Mouse (Mus musculus): ENCODE data around the gene Srrt. TPM values are rescaled to one million over a fixed set of nuclear protein-coding genes. Genes with fewer than 3 reads are reported as not detected.

The Srrt gene
- polyA plus RNA-seq, 1 experiment: 226 TPM

DNA sequence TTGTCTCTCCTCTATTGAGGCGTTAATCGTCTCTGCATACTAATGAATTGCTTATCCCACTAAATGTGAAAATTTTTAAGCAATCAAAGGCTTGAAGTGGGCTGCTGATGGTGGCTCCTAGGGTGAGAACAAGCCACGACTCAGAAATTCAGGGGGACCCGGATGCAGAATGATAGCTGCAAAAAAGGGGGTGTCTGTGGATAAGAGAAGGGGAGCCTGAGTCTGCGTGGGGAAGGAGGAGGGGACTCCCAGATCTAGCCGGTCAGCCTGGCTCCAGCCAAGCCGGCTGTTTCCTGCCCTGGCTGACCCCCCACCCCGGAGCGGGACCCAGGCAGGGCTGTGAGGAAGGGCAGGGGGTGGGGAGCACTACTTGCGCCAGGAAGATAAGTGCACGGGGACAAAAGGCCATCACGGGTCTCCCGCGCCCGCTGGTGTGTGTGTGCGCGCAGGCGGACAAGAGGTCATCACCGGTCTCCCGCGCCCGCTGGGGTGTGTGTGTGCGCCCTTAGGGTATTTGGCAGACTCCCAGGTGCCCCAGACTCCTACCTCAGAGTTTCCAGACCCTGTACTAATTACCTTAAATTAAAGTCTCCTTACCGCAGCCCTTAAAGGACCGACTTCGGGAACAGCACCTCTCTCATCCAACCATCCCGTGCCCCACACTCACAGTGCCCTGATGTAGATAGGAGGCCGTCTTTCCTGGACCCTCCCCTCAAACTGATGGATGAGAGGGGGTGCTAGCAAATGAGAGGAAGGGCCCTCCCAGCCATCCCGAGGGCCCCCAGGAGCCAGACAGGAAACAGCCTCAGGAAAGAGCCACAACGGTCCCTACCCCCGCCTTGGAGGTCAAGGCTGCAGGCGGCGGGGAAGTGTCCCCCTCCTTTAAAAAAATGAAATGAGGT is 41.3 kb upstream of the Srrt start:
- 0 out of 2 replicates have a peak overlapping the region, but pooled peaks have one; percentile 21 for H3K27ac ChIP-seq (ENCODE audit: insufficient read depth, low read length)
- TF ChIP-seq CTCF (IDR thresholded peaks at IDR 0.05; ENCODE audit: extremely low read depth, insufficient read depth, low read length): no peak
- TF ChIP-seq POLR2A (IDR thresholded peaks at IDR 0.05; ENCODE audit: extremely low read depth, insufficient read depth, low read length): no peak
- peak overlapping the region; percentile 27; the same call in 1 of the 2 replicates for H3K4me3 ChIP-seq (ENCODE audit: insufficient read depth, low read length)
- H3K4me1 ChIP-seq (ENCODE audit: control insufficient read depth, insufficient read depth, low read length): no peaks in the 10 kb centered on the region

DNA sequence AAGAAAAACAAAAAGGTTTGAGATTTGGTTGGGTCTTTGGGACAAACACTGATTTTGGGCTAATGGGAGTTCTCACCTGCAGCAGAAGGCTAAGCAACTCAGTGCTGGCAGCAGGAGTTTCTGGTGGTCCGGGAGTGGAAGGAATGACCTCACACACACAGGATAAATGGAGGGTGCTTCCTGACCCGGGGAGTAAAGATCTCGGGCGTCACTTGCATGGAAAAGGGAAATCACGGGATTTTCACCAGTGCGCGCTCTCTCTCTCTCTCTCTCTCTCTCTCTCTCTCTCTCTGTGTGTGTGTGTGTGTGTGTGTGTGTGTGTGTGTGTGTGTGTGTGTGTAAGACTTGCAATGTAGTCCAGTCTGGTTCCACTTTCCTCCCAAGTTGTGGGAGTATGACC is 40.4 kb upstream of the Srrt start:
- Histone ChIP-seq H3K4me1 (ENCODE audit: control insufficient read depth, insufficient read depth, low read length) (no peaks in the 10 kb centered on the region), H3K27ac (ENCODE audit: insufficient read depth, low read length) (no peak overlapping the region), H3K4me3 (ENCODE audit: insufficient read depth, low read length) (no peak overlapping the region)
- TF ChIP-seq POLR2A (IDR thresholded peaks at IDR 0.05; ENCODE audit: extremely low read depth, insufficient read depth, low read length) (no peak), CTCF (IDR thresholded peaks at IDR 0.05; ENCODE audit: extremely low read depth, insufficient read depth, low read length) (no peak)

DNA sequence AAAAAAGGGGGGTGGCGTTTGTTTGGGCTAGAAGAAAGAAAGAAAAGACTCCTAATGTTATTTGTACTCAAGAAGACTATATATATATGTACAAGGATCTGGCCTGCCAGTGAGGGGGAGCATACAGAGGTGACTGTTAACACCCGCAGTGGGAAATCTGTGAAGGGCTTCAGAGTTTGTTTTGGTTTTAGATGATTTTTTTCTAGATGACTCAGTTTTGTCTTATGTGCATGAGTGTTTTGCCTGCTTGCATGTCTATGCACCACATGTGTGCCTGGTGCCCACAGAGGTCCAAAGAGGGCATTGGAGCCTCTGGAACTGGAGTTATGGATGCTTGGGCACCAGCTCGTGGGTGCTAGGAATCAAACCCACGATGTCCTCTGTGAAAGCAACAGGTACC is 39.5 kb upstream of the Srrt start:
- no peak for TF ChIP-seq POLR2A (IDR thresholded peaks at IDR 0.05; ENCODE audit: extremely low read depth, insufficient read depth, low read length)
- Histone ChIP-seq H3K27ac (ENCODE audit: insufficient read depth, low read length) (no peak overlapping the region), H3K4me1 (ENCODE audit: control insufficient read depth, insufficient read depth, low read length) (no peaks in the 10 kb centered on the region), H3K4me3 (ENCODE audit: insufficient read depth, low read length) (no peak overlapping the region)

DNA sequence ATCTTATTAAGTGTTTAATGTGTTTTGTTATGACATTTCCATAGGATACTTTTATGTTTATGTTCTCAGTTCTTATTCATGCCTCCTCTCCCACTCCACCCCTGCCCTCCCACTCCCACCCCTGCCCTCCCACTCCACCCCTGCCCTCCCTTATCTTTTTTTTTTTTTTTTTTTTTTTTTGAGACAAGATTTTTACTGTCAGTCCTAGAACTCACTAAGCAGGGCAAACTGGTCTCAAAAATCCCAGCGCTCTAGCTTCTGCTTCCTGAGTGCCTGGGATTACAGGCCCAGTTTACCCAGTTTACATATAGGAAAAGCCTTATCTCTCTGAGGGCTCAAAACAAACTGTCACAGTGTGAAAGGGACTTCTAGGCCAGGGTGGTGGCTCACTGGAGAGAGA is 38.9 kb upstream of the Srrt start:
- TF ChIP-seq CTCF (IDR thresholded peaks at IDR 0.05; ENCODE audit: extremely low read depth, insufficient read depth, low read length): no peak
- no peak for TF ChIP-seq POLR2A (IDR thresholded peaks at IDR 0.05; ENCODE audit: extremely low read depth, insufficient read depth, low read length)
- Histone ChIP-seq H3K27ac (ENCODE audit: insufficient read depth, low read length) (no peak overlapping the region), H3K4me1 (ENCODE audit: control insufficient read depth, insufficient read depth, low read length) (no peaks in the 10 kb centered on the region), H3K4me3 (ENCODE audit: insufficient read depth, low read length) (no peak overlapping the region)

DNA sequence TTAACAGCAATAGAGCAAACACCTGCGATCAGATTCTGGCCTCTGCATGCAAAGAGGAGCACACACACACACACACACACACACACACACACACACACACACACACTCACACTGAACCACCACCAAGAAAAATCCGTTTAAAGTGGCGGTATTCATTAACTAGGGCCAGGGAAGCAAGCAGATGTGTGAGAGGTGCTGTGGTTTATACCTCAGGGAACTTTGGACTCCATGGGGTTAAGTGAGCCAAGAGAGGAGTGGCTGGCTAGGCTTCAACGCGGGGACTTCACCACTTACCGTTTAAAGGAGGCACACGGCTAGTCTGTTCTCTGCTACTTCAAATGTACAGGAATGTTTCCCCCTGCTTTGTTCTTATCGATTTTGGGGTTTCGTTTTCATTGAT is 38.3 kb upstream of the Srrt start:
- H3K27ac ChIP-seq (ENCODE audit: insufficient read depth, low read length): no peak overlapping the region
- H3K4me3 ChIP-seq (ENCODE audit: insufficient read depth, low read length): no peak overlapping the region
- TF ChIP-seq CTCF (IDR thresholded peaks at IDR 0.05; ENCODE audit: extremely low read depth, insufficient read depth, low read length): no peak
- no peak for TF ChIP-seq POLR2A (IDR thresholded peaks at IDR 0.05; ENCODE audit: extremely low read depth, insufficient read depth, low read length)
- no peaks in the 10 kb centered on the region for H3K4me1 ChIP-seq (ENCODE audit: control insufficient read depth, insufficient read depth, low read length)

DNA sequence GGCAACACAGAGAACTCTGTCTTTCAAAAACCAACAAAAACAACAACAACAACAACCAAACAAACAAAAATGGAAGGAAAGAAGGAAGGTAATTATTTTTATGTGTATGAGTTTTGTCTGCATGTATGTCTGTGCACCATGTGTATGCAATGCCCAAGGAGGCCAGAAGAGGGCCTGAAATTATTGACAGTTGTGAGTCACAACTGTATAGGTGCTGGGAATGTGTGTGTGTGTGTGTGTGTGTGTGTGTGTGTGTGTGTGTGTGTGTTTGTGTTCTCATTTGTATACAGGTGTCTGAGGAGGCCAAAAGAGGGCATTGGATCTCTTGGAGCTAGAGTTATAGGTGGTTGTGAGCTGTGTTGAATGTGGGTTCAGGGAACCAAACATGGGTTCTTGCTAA is 36.4 kb upstream of the Srrt start:
- no peak overlapping the region for H3K4me3 ChIP-seq (ENCODE audit: insufficient read depth, low read length)
- H3K27ac ChIP-seq (ENCODE audit: insufficient read depth, low read length): no peak overlapping the region
- no peaks in the 10 kb centered on the region for H3K4me1 ChIP-seq (ENCODE audit: control insufficient read depth, insufficient read depth, low read length)
- TF ChIP-seq CTCF (IDR thresholded peaks at IDR 0.05; ENCODE audit: extremely low read depth, insufficient read depth, low read length) (no peak), POLR2A (IDR thresholded peaks at IDR 0.05; ENCODE audit: extremely low read depth, insufficient read depth, low read length) (no peak)

DNA sequence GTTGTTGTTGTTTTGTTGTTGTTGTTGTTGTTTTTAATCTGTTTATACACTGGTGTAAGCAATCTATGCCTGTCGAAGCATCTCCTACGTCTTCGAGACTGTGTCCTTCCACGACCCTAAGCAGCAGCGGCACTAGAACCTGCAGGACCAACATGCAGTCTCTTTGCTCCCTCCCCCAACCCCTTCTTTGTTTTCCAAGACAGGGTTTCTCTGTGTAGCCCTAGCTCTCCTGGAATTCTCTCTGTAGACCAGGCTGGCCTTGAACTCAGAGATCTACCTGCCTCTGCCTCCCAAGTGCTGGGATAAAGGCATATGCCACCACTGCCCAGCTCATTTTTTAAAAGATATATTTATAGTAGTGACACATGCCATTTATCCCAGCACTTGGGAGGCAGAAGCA is 35.9 kb upstream of the Srrt start:
- no peak for TF ChIP-seq CTCF (IDR thresholded peaks at IDR 0.05; ENCODE audit: extremely low read depth, insufficient read depth, low read length)
- no peak for TF ChIP-seq POLR2A (IDR thresholded peaks at IDR 0.05; ENCODE audit: extremely low read depth, insufficient read depth, low read length)
- Histone ChIP-seq H3K27ac (ENCODE audit: insufficient read depth, low read length) (no peak overlapping the region), H3K4me1 (ENCODE audit: control insufficient read depth, insufficient read depth, low read length) (no peaks in the 10 kb centered on the region), H3K4me3 (ENCODE audit: insufficient read depth, low read length) (no peak overlapping the region)

DNA sequence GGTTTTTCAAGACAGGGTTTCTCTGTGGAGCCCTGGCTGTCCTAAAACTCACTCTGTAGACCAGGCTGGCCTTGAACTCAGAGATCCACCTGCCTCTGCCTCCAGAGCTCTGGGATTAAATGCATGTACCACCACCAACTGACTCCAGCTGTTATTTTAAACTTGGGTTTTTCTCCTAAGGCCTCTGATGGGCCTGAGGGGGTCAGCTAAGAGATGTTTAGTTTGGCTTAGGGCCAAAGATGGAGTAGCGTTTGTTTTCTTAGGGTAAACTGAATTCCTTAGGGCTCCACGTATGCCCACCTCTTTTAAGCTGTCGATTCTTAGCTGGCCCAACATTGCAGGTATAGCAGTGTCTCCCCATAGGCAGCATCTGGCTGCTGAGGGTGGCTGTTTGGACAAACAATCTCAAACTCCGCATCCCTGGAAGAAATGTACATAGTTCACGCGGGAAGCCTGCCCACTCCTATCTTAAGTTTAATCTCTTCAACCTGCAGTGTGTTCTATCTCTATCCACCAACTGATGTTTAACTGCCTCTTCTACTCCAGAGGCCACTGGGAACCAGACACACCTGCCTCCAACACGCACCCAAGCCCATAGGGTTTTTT is 35.0 kb upstream of the Srrt start:
- Histone ChIP-seq H3K4me1 (ENCODE audit: control insufficient read depth, insufficient read depth, low read length) (no peaks in the 10 kb centered on the region), H3K4me3 (ENCODE audit: insufficient read depth, low read length) (no peak overlapping the region), H3K27ac (ENCODE audit: insufficient read depth, low read length) (no peak overlapping the region)
- TF ChIP-seq CTCF (IDR thresholded peaks at IDR 0.05; ENCODE audit: extremely low read depth, insufficient read depth, low read length) (no peak), POLR2A (IDR thresholded peaks at IDR 0.05; ENCODE audit: extremely low read depth, insufficient read depth, low read length) (no peak)

DNA sequence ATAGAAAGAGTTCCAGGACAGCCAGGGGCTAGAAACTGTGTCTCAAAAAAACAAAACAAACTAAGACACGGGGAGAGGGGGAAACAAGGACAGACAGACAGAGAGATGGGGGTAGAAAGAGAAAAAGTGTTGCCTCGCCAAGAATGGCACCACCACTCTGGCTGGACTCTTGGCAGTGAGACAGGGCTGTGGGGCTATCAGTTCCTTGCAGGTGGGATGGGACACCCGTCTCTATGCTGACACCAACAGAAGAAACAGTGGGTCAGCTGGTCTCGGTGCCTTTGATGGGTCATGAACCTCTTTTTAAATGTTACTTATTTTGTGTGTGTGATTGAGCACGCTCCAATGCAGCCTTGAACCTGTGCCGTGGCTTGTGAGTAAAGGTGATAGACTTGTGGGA is 32.7 kb upstream of the Srrt start:
- TF ChIP-seq CTCF (IDR thresholded peaks at IDR 0.05; ENCODE audit: extremely low read depth, insufficient read depth, low read length) (no peak), POLR2A (IDR thresholded peaks at IDR 0.05; ENCODE audit: extremely low read depth, insufficient read depth, low read length) (no peak)
- H3K4me3 ChIP-seq (ENCODE audit: insufficient read depth, low read length): 0 out of 2 replicates have a peak overlapping the region, but pooled peaks have one; percentile 61
- H3K4me1 ChIP-seq (ENCODE audit: control insufficient read depth, insufficient read depth, low read length): no peaks in the 10 kb centered on the region
- no peak overlapping the region for H3K27ac ChIP-seq (ENCODE audit: insufficient read depth, low read length)
